Mouse (Mus musculus) liver, postnatal 0 days (tissue): ENCODE measurements around the gene Zfp36l2. TPM values are rescaled to one million over a fixed set of nuclear protein-coding genes. Genes with fewer than 3 reads are reported as not detected.
"Not testable (repeated sequence)": the region's sequence is repeated elsewhere in the genome, so short reads cannot be mapped to it uniquely, and the experiment has no call there.

Experiments
- ATAC-seq: fragments of 200-750 bp; cut with Nextera tagmentation; 2 replicates; pipeline ENCODE4 v1.8.0; 2017; ENCODE audit warnings: mild to moderate bottlenecking, moderate library complexity
- DNase-seq: peaks from one replicate; pipeline ENCODE4 v3.0.0-alpha.2; 2016
- H3K27ac ChIP-seq: fragments of 300-500 bp; sonication (generic); 2 replicates; pipeline ENCODE4 v1.5.1; 2014; ENCODE audit warnings: antibody characterized with exemption, moderate library complexity, mild to moderate bottlenecking, low read depth
- H3K27me3 ChIP-seq: fragments of 300-500 bp; sonication (generic); 2 replicates; pipeline ENCODE4 v1.6.1; 2014; ENCODE audit warnings: low read length, control low read depth, mixed read lengths; ENCODE audit not compliant: insufficient read depth
- H3K36me3 ChIP-seq: fragments of 300-500 bp; sonication (generic); replicated peaks from 2 replicates; pipeline ENCODE4 v1.6.1; 2014; ENCODE audit warnings: mild to moderate bottlenecking, control low read depth, low read length, moderate library complexity, mixed read lengths; ENCODE audit not compliant: insufficient read depth
- H3K4me1 ChIP-seq: fragments of 300-500 bp; sonication (generic); 2 replicates; pipeline ENCODE4 v1.6.1; 2014; ENCODE audit warnings: antibody characterized with exemption, mild to moderate bottlenecking, control low read depth; ENCODE audit not compliant: insufficient read depth
- H3K4me2 ChIP-seq: fragments of 300-500 bp; sonication (generic); 2 replicates; pipeline ENCODE4 v1.6.1; 2014; ENCODE audit warnings: low read depth, mild to moderate bottlenecking, low read length, moderate library complexity, mixed read lengths
- H3K4me3 ChIP-seq: fragments of 300-500 bp; sonication (generic); 2 replicates; pipeline ENCODE4 v1.5.1; 2014; ENCODE audit warnings: low read depth, low read length
- H3K9ac ChIP-seq: fragments of 300-500 bp; sonication (generic); replicated peaks from 2 replicates; pipeline ENCODE4 v1.6.1; 2014; ENCODE audit warnings: mild to moderate bottlenecking, moderate library complexity
- H3K9me3 ChIP-seq: fragments of 300-500 bp; sonication (generic); 2 replicates; pipeline ENCODE4 v1.6.1; 2016; ENCODE audit warnings: mild to moderate bottlenecking, control low read depth, low read length, mixed read lengths
- CTCF ChIP-seq: sonication (generic); IDR thresholded peaks from 2 replicates; pipeline ENCODE4 v1.5.1; 2016; ENCODE audit warnings: antibody characterized with exemption, low read depth
- EP300 ChIP-seq: IDR thresholded peaks from 2 replicates; pipeline ENCODE4 v1.6.1; 2016; ENCODE audit warnings: antibody characterized with exemption, low read depth, mild to moderate bottlenecking
- WGBS: fragments of 180-500 bp; shearing (Covaris S2); extraction: QIAGEN DNeasy Blood & Tissue Kit; methylation state at CpG from one replicate; pipeline ENCODE4 v1.1.7; 2014; ENCODE audit not compliant: insufficient replicate concordance; 5-methylcytosine and 5-hydroxymethylcytosine counted together
- polyA plus RNA-seq: library from polyadenylated mRNA; unstranded; fragments of >200 nt; fragmentation: Nextera tagmentation; extraction: Ambion mirVana; gene quantifications from 2 replicates; pipeline ENCODE4 v1.2.1, GENCODE M21; 2015

The Zfp36l2 gene
- 7.6 and 7.7 TPM in 2 replicates for polyA plus RNA-seq

DNA sequence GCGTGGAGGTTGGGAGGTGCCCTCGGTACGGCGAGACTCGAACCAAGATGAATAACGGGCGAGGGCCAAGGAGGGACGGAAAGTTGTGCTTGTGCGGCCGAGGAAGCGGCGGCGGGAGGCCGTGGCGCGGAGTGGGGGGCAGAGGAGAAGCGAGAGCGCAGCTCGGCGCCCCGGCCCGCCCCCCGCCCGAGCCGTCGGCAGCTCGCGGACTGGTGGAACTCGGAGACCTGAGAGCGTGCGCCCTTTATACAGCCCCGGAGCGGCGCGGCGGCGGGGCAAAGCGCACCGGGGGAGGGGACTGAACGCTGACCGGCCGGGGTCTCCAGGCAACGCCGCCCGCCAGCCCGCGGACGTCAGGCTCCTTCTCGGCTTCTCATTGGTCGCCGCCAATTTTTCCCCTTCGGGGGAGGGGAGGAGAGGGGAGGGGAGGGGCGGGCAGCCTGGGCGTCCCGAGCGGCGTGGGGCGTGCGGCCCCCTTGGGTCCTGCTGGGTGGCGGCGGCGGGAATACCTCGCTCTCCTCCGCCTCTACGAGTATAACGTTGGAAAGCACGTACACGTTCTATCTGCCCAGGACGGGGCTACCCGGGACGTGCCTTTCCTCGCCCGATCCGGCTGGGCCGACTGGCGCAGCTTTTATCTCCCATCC, at the start of gene Zfp36l2:
Gene Zfp36l2 (minus strand): TSS at position 221 of the 647 bp plus-strand sequence.
- H3K4me3 ChIP-seq, result peak within 1 kb of the TSS; percentile 68
- H3K27me3 ChIP-seq, result no peaks in the 10 kb centered on the region
- DNase-seq (peak; percentile 94), ATAC-seq (peak; percentile 69)
- no peak for TF ChIP-seq CTCF
- TF ChIP-seq EP300, result no peak
- peaks cover 24% of the 10 kb centered on the region for H3K4me1 ChIP-seq
- H3K36me3 ChIP-seq, result peaks cover 22% of the 10 kb centered on the region
- H3K27ac ChIP-seq, result peak within 1 kb of the TSS; percentile 97
- under 1% methylated on average over 59 of the region's 76 CpGs for WGBS
- peak within 1 kb of the TSS; percentile 97 for H3K4me2 ChIP-seq
- H3K9ac ChIP-seq, result peak within 1 kb of the TSS; percentile 86
- no peaks in the 10 kb centered on the region for H3K9me3 ChIP-seq

DNA sequence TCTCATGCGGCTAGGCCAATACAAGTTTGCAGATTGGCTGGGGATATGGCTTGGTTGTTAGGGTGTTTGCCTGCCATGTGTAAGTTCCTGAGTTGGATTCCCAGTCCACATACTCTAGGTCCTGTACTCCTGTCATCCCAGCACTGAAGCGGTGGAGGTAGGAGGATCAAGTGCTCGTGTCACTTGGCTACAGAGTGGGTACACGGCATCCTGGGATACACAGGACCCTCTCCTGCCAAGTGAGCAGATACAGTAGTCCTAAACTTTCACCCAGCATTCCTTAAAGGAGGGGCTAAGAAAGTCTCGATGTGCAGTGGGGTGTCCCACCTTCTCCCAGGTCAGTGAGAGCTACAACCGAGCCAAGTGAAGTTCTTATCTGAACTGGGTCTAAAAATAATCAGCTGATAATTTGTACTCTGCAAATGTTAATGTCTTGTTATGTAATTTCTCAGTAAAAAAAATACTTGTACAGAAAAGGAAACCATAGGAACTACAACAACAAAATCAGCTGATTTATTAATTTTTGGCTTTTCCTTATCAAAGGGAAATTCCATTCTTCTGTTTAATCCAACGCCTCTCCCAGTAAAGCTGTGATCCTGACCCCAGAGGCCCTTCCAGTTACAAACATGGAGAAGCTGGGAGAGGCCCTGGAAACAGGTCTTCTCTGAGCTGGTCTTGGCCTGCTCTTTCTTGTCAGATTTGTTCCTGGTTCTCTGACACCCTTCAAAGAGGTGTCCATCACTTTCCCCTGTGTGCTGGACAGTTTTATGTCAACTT, 49.2 kb upstream of the Zfp36l2 start:
- WGBS, result 72% methylated on average over 7 of the region's 7 CpGs
- no peak for DNase-seq
- peaks cover 41% of the 10 kb centered on the region for H3K4me1 ChIP-seq

DNA sequence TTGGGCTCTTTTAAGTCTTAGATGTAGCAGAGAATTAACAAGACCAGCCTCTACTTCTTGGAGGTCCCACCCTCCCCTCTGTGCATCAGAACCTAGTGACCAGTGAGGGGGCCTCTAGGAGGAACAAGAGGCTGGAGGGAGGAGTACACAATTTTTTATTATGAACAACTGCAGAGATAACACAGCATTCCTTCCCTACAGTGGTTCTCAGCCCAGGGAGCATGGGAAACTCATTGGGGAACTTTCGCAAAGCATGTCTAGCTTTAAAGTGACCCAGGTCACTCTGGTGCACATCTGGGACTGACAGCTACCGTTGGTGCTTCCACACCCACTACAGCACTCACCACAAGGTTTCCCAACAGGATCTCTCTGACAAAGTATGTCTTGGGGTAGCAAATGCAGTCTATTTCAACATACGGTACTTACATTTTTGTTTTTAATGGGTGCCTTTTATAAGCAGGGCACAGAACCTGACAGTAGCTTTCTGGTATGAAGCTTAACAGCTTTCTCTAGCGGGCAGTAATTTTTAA, 47.7 kb upstream of the Zfp36l2 start:
- Histone ChIP-seq H3K9ac (no peak overlapping the region), H3K4me1 (peaks cover 41% of the 10 kb centered on the region), H3K9me3 (no peaks in the 10 kb centered on the region), H3K4me2 (peak overlapping the region; percentile 22; the same call in 1 of the 2 replicates), H3K36me3 (no peaks in the 10 kb centered on the region), H3K27ac (peak overlapping the region; percentile 66), H3K27me3 (no peaks in the 10 kb centered on the region), H3K4me3 (no peak overlapping the region)
- DNase-seq (peak; percentile 29), ATAC-seq (peak; percentile 54)
- TF ChIP-seq EP300 (no peak), CTCF (no peak)
- 58% methylated on average over 4 of the region's 4 CpGs for WGBS

More for the DNA sequence above, 49.2 kb upstream of the Zfp36l2 start:
- H3K36me3 ChIP-seq, result no peaks in the 10 kb centered on the region
- no peak overlapping the region for H3K9ac ChIP-seq
- H3K27me3 ChIP-seq, result no peaks in the 10 kb centered on the region
- ATAC-seq, result no peak
- peak overlapping the region; percentile 66 for H3K27ac ChIP-seq
- no peaks in the 10 kb centered on the region for H3K9me3 ChIP-seq
- H3K4me2 ChIP-seq, result no peak overlapping the region
- H3K4me3 ChIP-seq, result no peak overlapping the region
- TF ChIP-seq CTCF, result no peak
- TF ChIP-seq EP300, result no peak

DNA sequence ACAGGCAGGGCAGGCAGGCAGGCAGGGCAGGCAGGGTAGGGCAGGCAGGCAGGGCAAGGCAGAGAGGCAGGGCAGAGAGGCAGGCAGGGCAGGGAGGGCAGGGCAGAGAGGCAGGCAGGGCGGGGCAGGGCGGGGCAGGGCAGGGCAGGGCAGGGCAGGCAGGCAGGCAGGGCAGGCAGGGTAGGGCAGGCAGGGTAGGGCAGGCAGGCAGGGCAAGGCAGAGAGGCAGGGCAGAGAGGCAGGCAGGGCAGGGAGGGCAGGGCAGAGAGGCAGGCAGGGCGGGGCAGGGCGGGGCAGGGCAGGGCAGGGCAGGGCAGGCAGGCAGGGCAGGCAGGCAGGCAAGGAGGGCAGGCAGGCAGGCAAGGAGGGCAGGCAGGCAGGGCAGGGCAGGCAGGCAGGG, 47.0 kb upstream of the Zfp36l2 start:
- Histone ChIP-seq H3K27ac (peak overlapping the region; percentile 66), H3K4me1 (peaks cover 41% of the 10 kb centered on the region)
- peak; percentile 54 for ATAC-seq
- DNase-seq, H3K4me2 ChIP-seq, H3K9me3 ChIP-seq, H3K27me3 ChIP-seq, H3K4me3 ChIP-seq, H3K9ac ChIP-seq, H3K36me3 ChIP-seq: not testable (repeated sequence)
- WGBS, result no CpG with 5 or more reads among the region's 4 CpGs

DNA sequence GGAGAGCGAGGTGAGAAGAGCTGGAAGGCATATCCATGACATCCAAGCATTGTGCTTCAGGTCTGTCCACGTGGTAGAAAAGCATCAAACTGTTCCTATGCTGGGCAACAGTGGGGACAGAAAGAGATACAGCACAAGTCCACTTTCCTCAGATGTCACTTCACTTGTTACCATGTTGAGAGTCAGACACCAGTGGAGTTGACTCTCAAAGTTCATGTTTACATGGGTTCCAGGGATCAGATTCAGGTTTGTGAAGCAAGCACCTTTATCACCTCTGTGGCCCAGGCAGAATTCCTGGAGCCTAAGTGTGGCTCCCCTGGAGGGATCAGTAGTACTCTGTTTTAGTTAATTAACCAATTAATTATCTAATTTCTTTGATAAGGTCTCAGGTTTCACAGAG, 46.0 kb upstream of the Zfp36l2 start:
- peak; percentile 60 for ATAC-seq
- no peaks in the 10 kb centered on the region for H3K36me3 ChIP-seq
- WGBS, result 74% methylated on average over 2 of the region's 2 CpGs
- no peaks in the 10 kb centered on the region for H3K9me3 ChIP-seq
- DNase-seq, result no peak
- no peaks in the 10 kb centered on the region for H3K27me3 ChIP-seq
- no peak overlapping the region for H3K4me3 ChIP-seq
- no peak overlapping the region for H3K4me2 ChIP-seq
- TF ChIP-seq CTCF (no peak), EP300 (no peak)
- peaks cover 36% of the 10 kb centered on the region for H3K4me1 ChIP-seq
- H3K27ac ChIP-seq, result peak overlapping the region; percentile 66
- H3K9ac ChIP-seq, result no peak overlapping the region

DNA sequence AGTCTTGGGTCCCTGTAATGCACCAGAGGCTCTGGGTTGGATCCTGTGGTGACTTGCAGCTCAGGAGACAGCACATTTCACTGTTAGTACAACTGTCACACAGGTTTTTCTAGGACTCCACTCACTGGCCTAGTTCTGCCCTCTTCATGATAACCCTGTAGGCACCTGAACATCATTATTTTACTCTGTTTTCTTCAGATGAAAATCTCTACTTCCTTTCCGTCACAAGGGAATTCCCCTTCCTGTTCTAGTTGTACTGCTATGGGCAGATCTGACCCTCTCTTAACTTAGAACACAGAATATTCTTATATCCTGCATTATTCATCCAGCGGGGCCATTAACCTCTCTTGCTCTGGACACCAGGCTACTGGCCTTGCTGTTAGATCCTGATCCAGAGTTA, 43.6 kb upstream of the Zfp36l2 start:
- no peak overlapping the region for H3K9ac ChIP-seq
- H3K36me3 ChIP-seq, result no peaks in the 10 kb centered on the region
- TF ChIP-seq CTCF (no peak), EP300 (no peak)
- no peak for ATAC-seq
- no peaks in the 10 kb centered on the region for H3K27me3 ChIP-seq
- H3K9me3 ChIP-seq, result no peaks in the 10 kb centered on the region
- DNase-seq, result no peak
- no peak overlapping the region for H3K4me3 ChIP-seq
- 69% methylated on average over 2 of the region's 2 CpGs for WGBS
- H3K27ac ChIP-seq, result no peak overlapping the region
- peaks cover 42% of the 10 kb centered on the region for H3K4me1 ChIP-seq
- H3K4me2 ChIP-seq, result no peak overlapping the region
